Mouse (Mus musculus) testis, postnatal 14 days (tissue): ENCODE measurements around the gene Ildr2.

Experiments
- DNase-seq: peaks from one replicate; pipeline ENCODE4 v3.0.0; 2021; ENCODE audit warnings: low spot score

Gene Ildr2

GRCm38 (mm10) chr1:166343586-166343985 is 89.6 kb downstream of the Ildr2 start:
- no peak for DNase-seq

- no peak for DNase-seq
Measured at GRCm38 (mm10) chr1:166344300-166345077, 90.5 kb downstream of the Ildr2 start.

- DNase-seq, result no peak
Measured at GRCm38 (mm10) chr1:166345602-166346001, 91.7 kb downstream of the Ildr2 start.

- DNase-seq, result no peak
Measured at GRCm38 (mm10) chr1:166346906-166347305, 93.0 kb downstream of the Ildr2 start.

DNA sequence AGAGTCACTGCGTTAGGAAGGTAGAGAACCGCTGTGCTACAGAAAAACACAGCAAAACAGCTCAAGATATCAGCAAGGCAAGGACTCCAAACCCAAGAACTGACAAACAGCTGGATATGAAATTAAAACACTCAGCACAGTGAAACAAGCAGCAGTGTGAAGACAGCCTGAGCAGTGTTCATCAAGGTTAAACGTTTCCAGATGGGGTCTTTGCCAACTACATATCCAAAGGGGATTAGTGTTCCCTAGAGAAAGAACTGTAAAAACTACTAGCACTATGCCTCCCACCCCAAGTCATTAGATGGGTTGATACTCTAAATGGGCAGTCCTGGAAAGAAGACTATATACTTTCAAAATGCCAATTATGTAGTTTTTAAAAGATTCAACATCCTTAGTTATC is 95.4 kb downstream of the Ildr2 start:
- DNase-seq, result no peak

GRCm38 (mm10) chr1:166349751-166350150 is 95.8 kb downstream of the Ildr2 start:
- DNase-seq, result no peak

- DNase-seq, result peak; percentile 74
Measured at GRCm38 (mm10) chr1:166360157-166360855, 106.4 kb downstream of the Ildr2 start.

DNA sequence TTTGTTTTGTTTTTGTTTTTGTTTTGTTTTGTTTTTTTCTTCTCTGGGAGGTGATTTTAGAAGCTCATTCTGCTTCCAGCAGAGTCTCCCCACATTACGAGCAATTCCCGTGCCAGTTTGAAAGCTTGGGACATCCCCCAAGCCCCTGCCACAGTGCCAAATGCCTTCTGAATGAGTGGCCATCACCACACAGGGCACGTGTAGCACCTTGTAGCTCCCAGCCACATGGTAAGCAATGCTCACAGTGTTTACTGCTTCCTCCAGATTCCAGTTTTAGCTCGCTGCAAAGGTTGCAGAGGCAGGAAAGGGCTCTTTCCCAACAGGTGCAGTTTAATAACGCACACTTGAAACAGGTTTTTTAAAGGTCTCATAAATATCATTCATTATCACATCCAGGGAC is 107.0 kb downstream of the Ildr2 start:
- DNase-seq, result no peak

- no peak for DNase-seq
Measured at GRCm38 (mm10) chr1:166361842-166362241, 107.9 kb downstream of the Ildr2 start.

DNA sequence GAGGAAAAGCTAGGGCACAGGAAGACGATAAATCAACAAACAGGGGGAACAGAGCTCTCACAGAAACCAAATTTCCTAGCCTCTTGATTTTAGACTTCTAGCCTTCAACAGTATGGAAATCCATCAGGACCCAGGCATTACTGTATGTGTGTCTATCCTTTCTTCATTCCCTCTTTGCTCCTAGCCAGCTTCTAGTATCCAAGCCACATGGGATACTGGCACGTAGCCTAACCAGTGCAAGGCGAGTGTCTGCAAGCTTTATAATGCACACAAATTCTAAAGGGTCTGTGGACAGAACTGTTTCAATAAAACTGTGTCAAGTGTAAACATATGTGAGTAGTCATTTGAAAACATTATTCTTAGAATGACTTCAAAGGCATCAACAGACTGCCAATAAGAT is 108.7 kb downstream of the Ildr2 start:
- DNase-seq, result no peak

DNA sequence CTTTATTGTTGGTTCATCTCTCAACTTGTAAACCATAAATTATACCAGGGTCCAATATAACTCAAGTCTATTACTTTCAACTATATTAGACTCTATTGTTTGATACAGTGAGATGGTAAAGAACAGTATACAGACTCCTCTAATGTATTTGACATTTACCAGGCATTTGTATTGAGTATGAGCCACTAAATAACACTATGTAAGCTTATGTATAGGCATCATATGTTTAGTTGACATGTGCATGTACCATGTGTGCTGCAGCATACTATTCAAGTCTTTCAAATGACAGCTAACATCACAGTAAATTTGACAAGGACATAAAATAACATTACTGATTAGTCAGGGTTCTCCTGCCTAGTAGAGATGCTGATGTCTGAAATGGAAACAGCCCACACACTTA is 109.2 kb downstream of the Ildr2 start:
- DNase-seq, result no peak
